Comparison of ENCODE assay signal across 26 mouse cellular contexts in genomic region chr16:93941781-93942567, GRCm38 (mm10). TPM values are rescaled to one million over a fixed set of nuclear protein-coding genes. Genes with fewer than 3 reads are reported as not detected.
A peak's percentile ranks its signal among the peaks of the same experiment; 100 is the strongest.
DNase-seq lines count a peak whose midpoint lies in the region; ATAC-seq and TF ChIP-seq lines count a peak whose summit lies in the region.
"Had no signal": no experiment of that assay in that cellular context is flagged by ENCODE, and none has a peak within 500 bp of the region (broad histone marks: within the 10 kb centered on the region; RNA-seq: fewer than 3 reads in every experiment).

No protein-coding gene starts in this region.

- peaks cover 3% of the 10 kb centered on the region; the same call in 1 of the 2 replicates for H3K4me1 ChIP-seq in kidney, embryonic 15.5 days
- no peaks in the 10 kb centered on the region for H3K4me1 ChIP-seq in midbrain, postnatal 0 days (ENCODE audit: insufficient read depth, low read length)
- no peaks in the 10 kb centered on the region for H3K4me1 ChIP-seq in midbrain, embryonic 14.5 days (ENCODE audit: control insufficient read depth, insufficient read depth, low read length)
- peaks cover 39% of the 10 kb centered on the region for H3K4me1 ChIP-seq in embryonic facial prominence, embryonic 10.5 days
- H3K4me1 ChIP-seq: forebrain, embryonic 15.5 days; heart, embryonic 10.5 days; heart, embryonic 15.5 days; hindbrain, embryonic 12.5 days had no signal

- peaks cover 44% of the 10 kb centered on the region for H3K27me3 ChIP-seq in kidney, embryonic 15.5 days
- 0 out of 2 replicates have a peak, but pooled peaks cover 3% of the 10 kb centered on the region for H3K27me3 ChIP-seq in midbrain, postnatal 0 days (ENCODE audit: insufficient read depth, low read length)
- H3K27me3 ChIP-seq in midbrain, embryonic 14.5 days (ENCODE audit: control insufficient read depth, insufficient read depth, low read length) = no peaks in the 10 kb centered on the region; the same call in 1 of the 2 replicates
- peaks cover 39% of the 10 kb centered on the region for H3K27me3 ChIP-seq in embryonic facial prominence, embryonic 10.5 days (replicated peaks; ENCODE audit: low read depth, poor library complexity, severe bottlenecking)
- no peaks in the 10 kb centered on the region for H3K27me3 ChIP-seq in splenic B cell, adult 2 months (ENCODE audit: control insufficient read depth, insufficient read depth, low read length, poor library complexity, severe bottlenecking)

- H3K4me3 ChIP-seq in kidney, embryonic 15.5 days (replicated peaks) = no peak overlapping the region
- H3K4me3 ChIP-seq in midbrain, postnatal 0 days (ENCODE audit: low read depth, low read length) = no peak overlapping the region
- no peak overlapping the region for H3K4me3 ChIP-seq in midbrain, embryonic 14.5 days (replicated peaks; ENCODE audit: low read depth, low read length)
- no peak overlapping the region for H3K4me3 ChIP-seq in embryonic facial prominence, embryonic 10.5 days
- H3K4me3 ChIP-seq: embryonic facial prominence, embryonic 13.5 days; forebrain, embryonic 10.5 days; forebrain, embryonic 15.5 days; heart, embryonic 10.5 days; heart, embryonic 15.5 days; hindbrain, embryonic 12.5 days; left cerebral cortex, adult 2 months; limb, embryonic 15.5 days; liver, embryonic 13.5 days; neural tube, embryonic 13.5 days had no signal

- H3K27ac ChIP-seq in kidney, embryonic 15.5 days = no peak overlapping the region
- H3K27ac ChIP-seq in midbrain, postnatal 0 days (ENCODE audit: low read depth, low read length) = no peak overlapping the region
- H3K27ac ChIP-seq in midbrain, embryonic 14.5 days (replicated peaks; ENCODE audit: low read depth, low read length) = no peak overlapping the region
- H3K27ac ChIP-seq in embryonic facial prominence, embryonic 10.5 days (replicated peaks) = peak overlapping the region; percentile 61
- H3K27ac ChIP-seq: embryonic facial prominence, embryonic 13.5 days; forebrain, embryonic 10.5 days; forebrain, embryonic 15.5 days; heart, embryonic 10.5 days; heart, embryonic 15.5 days; hindbrain, embryonic 12.5 days; kidney, postnatal 0 days; left cerebral cortex, adult 2 months; limb, embryonic 15.5 days; liver, embryonic 13.5 days; neural tube, embryonic 13.5 days had no signal

- H3K9ac ChIP-seq in kidney, embryonic 15.5 days = no peak overlapping the region
- no peak overlapping the region for H3K9ac ChIP-seq in midbrain, postnatal 0 days (replicated peaks; ENCODE audit: low read length, poor library complexity, severe bottlenecking)
- H3K9ac ChIP-seq in midbrain, embryonic 14.5 days (replicated peaks; ENCODE audit: low read length) = no peak overlapping the region
- H3K9ac ChIP-seq: embryonic facial prominence, embryonic 13.5 days; forebrain, embryonic 15.5 days; heart, embryonic 15.5 days; hindbrain, embryonic 12.5 days; limb, embryonic 15.5 days; liver, embryonic 13.5 days; neural tube, embryonic 13.5 days had no signal

- WGBS in kidney, embryonic 15.5 days = 65% methylated on average over 10 of the region's 10 CpGs
- WGBS in midbrain, postnatal 0 days = 81% methylated on average over 10 of the region's 10 CpGs
- 68% methylated on average over 10 of the region's 10 CpGs for WGBS in midbrain, embryonic 14.5 days
- 82% methylated on average over 10 of the region's 10 CpGs for WGBS in embryonic facial prominence, embryonic 10.5 days

- H3K36me3 ChIP-seq in kidney, embryonic 15.5 days = no peaks in the 10 kb centered on the region
- H3K36me3 ChIP-seq in midbrain, postnatal 0 days (ENCODE audit: insufficient read depth, low read length) = no peaks in the 10 kb centered on the region
- no peaks in the 10 kb centered on the region for H3K36me3 ChIP-seq in midbrain, embryonic 14.5 days (ENCODE audit: control insufficient read depth, insufficient read depth, low read length)
- H3K36me3 ChIP-seq in embryonic facial prominence, embryonic 10.5 days (replicated peaks) = no peaks in the 10 kb centered on the region
- H3K36me3 ChIP-seq in splenic B cell, adult 2 months (ENCODE audit: control insufficient read depth, insufficient read depth, low read length, poor library complexity, severe bottlenecking) = no peaks in the 10 kb centered on the region
- H3K36me3 ChIP-seq: embryonic facial prominence, embryonic 13.5 days; forebrain, embryonic 10.5 days; forebrain, embryonic 15.5 days; heart, embryonic 10.5 days; heart, embryonic 15.5 days; hindbrain, embryonic 12.5 days; limb, embryonic 15.5 days; liver, embryonic 13.5 days; neural tube, embryonic 13.5 days had no signal

- DNase-seq in kidney, postnatal 10 days = peak; percentile 29
- peak; percentile 36 for DNase-seq in midbrain, postnatal 0 days (ENCODE audit: low spot score)
- DNase-seq in midbrain, embryonic 14.5 days = no peak
- DNase-seq in embryonic facial prominence, embryonic 10.5 days (ENCODE audit: low spot score) = no peak
- peak; percentile 47 for DNase-seq in splenic B cell, adult 2 months (ENCODE audit: low read depth, low spot score)
- DNase-seq in MN1 (ENCODE audit: low spot score) = no peak
- DNase-seq: cerebellum, adult 11 months; cerebellum, adult 9-11 months; gastrocnemius, postnatal 25 days; heart, adult 11 months; liver, embryonic 13.5 days; lung, adult 18-20 months; lung, postnatal 10 days; thymus, postnatal 4 days had no signal

- no peak for TF ChIP-seq CTCF in midbrain, postnatal 0 days (IDR thresholded peaks at IDR 0.05)

- no peak for ATAC-seq in kidney, embryonic 15.5 days (replicated peaks; ENCODE audit: low FRiP score)
- no peak for ATAC-seq in midbrain, postnatal 0 days (ENCODE audit: low FRiP score)
- no peak for ATAC-seq in midbrain, embryonic 14.5 days (ENCODE audit: low FRiP score, low TSS enrichment)
- ATAC-seq: forebrain, embryonic 15.5 days; intestine, postnatal 0 days had no signal

- no peak overlapping the region for H3K4me2 ChIP-seq in kidney, embryonic 15.5 days
- H3K4me2 ChIP-seq in midbrain, postnatal 0 days (ENCODE audit: low read depth, low read length, poor library complexity, severe bottlenecking) = no peak overlapping the region
- H3K4me2 ChIP-seq in midbrain, embryonic 14.5 days (ENCODE audit: low read length) = no peak overlapping the region
- H3K4me2 ChIP-seq: embryonic facial prominence, embryonic 13.5 days; forebrain, embryonic 15.5 days; heart, embryonic 15.5 days; hindbrain, embryonic 12.5 days; limb, embryonic 15.5 days; liver, embryonic 13.5 days; neural tube, embryonic 13.5 days had no signal

- no peaks in the 10 kb centered on the region for H3K9me3 ChIP-seq in kidney, embryonic 15.5 days (replicated peaks)
- H3K9me3 ChIP-seq in midbrain, postnatal 0 days (ENCODE audit: low read length) = no peaks in the 10 kb centered on the region
- H3K9me3 ChIP-seq in midbrain, embryonic 14.5 days (ENCODE audit: control insufficient read depth, low read length) = no peaks in the 10 kb centered on the region
- H3K9me3 ChIP-seq in embryonic facial prominence, embryonic 10.5 days = no peaks in the 10 kb centered on the region
- H3K9me3 ChIP-seq: embryonic facial prominence, embryonic 13.5 days; forebrain, embryonic 10.5 days; forebrain, embryonic 15.5 days; heart, embryonic 10.5 days; heart, embryonic 15.5 days; hindbrain, embryonic 12.5 days; limb, embryonic 15.5 days; liver, embryonic 13.5 days; neural tube, embryonic 13.5 days had no signal

RNA-seq across cellular contexts. Expression of gene Chaf1b, which starts 58.3 kb away (rescaled TPM):
- polyA plus RNA-seq in kidney, embryonic 15.5 days (2015; fragmentation: Nextera tagmentation; extraction: Ambion mirVana) = 74.8 and 78.9 TPM in 2 replicates
- 7.6 and 9.3 TPM in 2 replicates for total RNA-seq in midbrain, postnatal 0 days (2014; rRNA removed)
- polyA plus RNA-seq in midbrain, postnatal 0 days (2015; fragmentation: Nextera tagmentation; extraction: Ambion mirVana) = 11.6 and 12.0 TPM in 2 replicates
- polyA plus RNA-seq in midbrain, embryonic 14.5 days (2014; fragmentation: Nextera tagmentation; extraction: Ambion mirVana) = 17.3 and 22.1 TPM in 2 replicates
- polyA plus RNA-seq in embryonic facial prominence, embryonic 10.5 days (2016; fragmentation: Nextera tagmentation; extraction: Ambion mirVana) = 138 and 142 TPM in 2 replicates

Comparison
In these comparisons a context has a peak if more than half of its experiments do, and no peak if none do; other contexts are left out.
1. DNase-seq: peak in kidney, postnatal 10 days (single experiment), midbrain, postnatal 0 days (single experiment) and splenic B cell, adult 2 months (single experiment); none in midbrain, embryonic 14.5 days (single experiment), embryonic facial prominence, embryonic 10.5 days (single experiment) and MN1 (single experiment).